Comparison of ENCODE assay signal across 15 mouse cellular contexts in the genomic region with DNA sequence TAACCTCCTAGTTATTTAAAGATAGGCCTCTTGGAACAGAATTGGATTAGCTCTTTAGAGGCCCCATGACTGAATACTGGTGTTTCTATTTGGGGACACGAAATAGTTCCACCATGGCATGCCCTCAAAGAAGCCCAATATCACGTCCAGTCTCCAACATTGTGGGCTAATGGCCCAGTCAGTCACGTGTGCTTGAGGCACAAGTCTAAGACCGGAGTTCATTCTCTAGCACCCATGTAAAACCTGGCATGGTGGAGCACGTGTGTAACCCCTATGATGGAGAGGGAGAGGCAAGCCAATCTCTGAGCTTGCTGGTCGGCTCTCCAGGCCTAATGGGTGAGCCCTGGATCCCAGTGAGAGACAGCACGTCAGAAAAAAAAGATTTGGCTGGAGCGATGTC. TPM values are rescaled to one million over a fixed set of nuclear protein-coding genes. Genes with fewer than 3 reads are reported as not detected.
A peak's percentile ranks its signal among the peaks of the same experiment; 100 is the strongest.
DNase-seq lines count a peak whose midpoint lies in the region; TF ChIP-seq lines count a peak whose summit lies in the region.
"Had no signal": no experiment of that assay in that cellular context is flagged by ENCODE, and none has a peak within 500 bp of the region (broad histone marks: within the 10 kb centered on the region; RNA-seq: fewer than 3 reads in every experiment).

No protein-coding gene starts in this region.

- H3K4me2 ChIP-seq in myocyte (ENCODE audit: low read depth): no peak overlapping the region
- H3K4me2 ChIP-seq: forebrain, embryonic 13.5 days; heart, embryonic 15.5 days; hindbrain, embryonic 15.5 days had no signal

- H3K4me1 ChIP-seq in heart, adult 2 months (ENCODE audit: control insufficient read depth, insufficient read depth, low read length): peaks cover 4% of the 10 kb centered on the region; the same call in 1 of the 2 replicates
- H3K4me1 ChIP-seq: forebrain, embryonic 13.5 days; heart, embryonic 15.5 days; hindbrain, embryonic 15.5 days had no signal

- intact Hi-C loops in heart, adult 2 months (cut with DNase I): no loop called here
- intact Hi-C loops in heart, postnatal 36 days (cut with DNase I): no loop called here
- intact Hi-C loops in heart, postnatal 14 days (cut with DNase I): no loop called here

- TF ChIP-seq CTCF in heart, adult 2 months (IDR thresholded peaks at IDR 0.05): no peak
- TF ChIP-seq CTCF in C2C12 (IDR thresholded peaks at IDR 0.05; ENCODE audit: control insufficient read depth, insufficient read depth, insufficient read length): no peak

- peak; percentile 79 for TF ChIP-seq EP300 in heart, adult 2 months (IDR thresholded peaks at IDR 0.05; ENCODE audit: insufficient read depth, low read depth, low read length)

- no peak for TF ChIP-seq POLR2A in heart, adult 2 months (IDR thresholded peaks at IDR 0.05; ENCODE audit: insufficient read depth, low read depth, low read length)
- TF ChIP-seq POLR2A in myocyte (IDR thresholded peaks at IDR 0.05; ENCODE audit: insufficient read length, low read depth): no peak

- H3K4me3 ChIP-seq in heart, adult 2 months: no peak overlapping the region
- H3K4me3 ChIP-seq in C2C12 (ENCODE audit: insufficient read depth, poor library complexity, severe bottlenecking): no peak overlapping the region
- no peak overlapping the region for H3K4me3 ChIP-seq in myocyte
- H3K4me3 ChIP-seq: embryonic facial prominence, embryonic 10.5 days; forebrain, embryonic 13.5 days; heart, embryonic 15.5 days; hindbrain, embryonic 15.5 days had no signal

- H3K9ac ChIP-seq in heart, adult 2 months (ENCODE audit: low read depth, low read length): no peak overlapping the region
- H3K9ac ChIP-seq: forebrain, embryonic 13.5 days; forebrain, postnatal 0 days; heart, embryonic 15.5 days; hindbrain, embryonic 15.5 days had no signal

- H3ac ChIP-seq in C2C12 (ENCODE audit: control insufficient read depth, insufficient read length, low read depth) (no peak overlapping the region), myocyte (ENCODE audit: control insufficient read depth, insufficient read length) (no peak overlapping the region)

- DNase-seq in heart, adult 2 months: peak in 1 of 2 experiments; percentile 50
- no peak for DNase-seq in heart, postnatal 36 days
- DNase-seq in heart, postnatal 14 days: peak; percentile 10 to 12
- DNase-seq in heart, postnatal 4 days: no peak
- DNase-seq: adrenal gland, adult 8-10 months; gastrocnemius, postnatal 14 days had no signal

- no peaks in the 10 kb centered on the region for H3K79me3 ChIP-seq in C2C12 (ENCODE audit: low read depth)

- H3K79me2 ChIP-seq in heart, adult 2 months (replicated peaks; ENCODE audit: control insufficient read depth, insufficient read depth, low read length): no peaks in the 10 kb centered on the region
- no peaks in the 10 kb centered on the region for H3K79me2 ChIP-seq in C2C12 (ENCODE audit: control insufficient read depth, insufficient read depth)
- H3K79me2 ChIP-seq in myocyte (ENCODE audit: control insufficient read depth, insufficient read depth): no peaks in the 10 kb centered on the region

- peak overlapping the region; percentile 66 for H3K27ac ChIP-seq in heart, adult 2 months
- H3K27ac ChIP-seq: embryonic facial prominence, embryonic 10.5 days; forebrain, embryonic 13.5 days; heart, embryonic 15.5 days; hindbrain, embryonic 15.5 days had no signal

- H3K36me3 ChIP-seq in heart, adult 2 months (ENCODE audit: control insufficient read depth, insufficient read depth, low read length): no peaks in the 10 kb centered on the region; the same call in 1 of the 2 replicates
- no peaks in the 10 kb centered on the region for H3K36me3 ChIP-seq in C2C12 (ENCODE audit: control insufficient read depth, insufficient read depth)
- H3K36me3 ChIP-seq in myocyte (ENCODE audit: control insufficient read depth, insufficient read depth): no peaks in the 10 kb centered on the region
- H3K36me3 ChIP-seq: heart, embryonic 15.5 days had no signal

- no peaks in the 10 kb centered on the region for H3K27me3 ChIP-seq in heart, adult 2 months (ENCODE audit: control insufficient read depth, insufficient read depth, low read length)
- no peaks in the 10 kb centered on the region for H3K27me3 ChIP-seq in C2C12 (ENCODE audit: control insufficient read depth, insufficient read depth, insufficient read length)
- H3K27me3 ChIP-seq in myocyte (ENCODE audit: control insufficient read depth, insufficient read depth, insufficient read length): no peaks in the 10 kb centered on the region
- H3K27me3 ChIP-seq: forebrain, embryonic 13.5 days; heart, embryonic 15.5 days; hindbrain, embryonic 15.5 days had no signal

- 68% methylated on average over 8 of the region's 8 CpGs for WGBS in heart, adult 2 months

TF ChIP-seq in C2C12, 6 proteins besides CTCF, POLR2A, EP300 and RAD21:
- TF ChIP-seq CEBPB (IDR thresholded peaks at IDR 0.05; ENCODE audit: low read depth): no peak
- peak; percentile 9 for TF ChIP-seq USF1 (IDR thresholded peaks at IDR 0.05; ENCODE audit: low read depth)

TF ChIP-seq in myocyte, 11 proteins besides CTCF, POLR2A, EP300 and RAD21:
- TF ChIP-seq REST (IDR thresholded peaks at IDR 0.05; ENCODE audit: insufficient read depth, insufficient read length) (no peak), USF1 (IDR thresholded peaks at IDR 0.05; ENCODE audit: low read depth) (peak; percentile 39)

RNA-seq across cellular contexts. Expression of a gene that starts 36.5 kb away (rescaled TPM):
- total RNA-seq in heart, adult 2 months (2021): 10 to 100 TPM; 55.2 to 68.8 TPM
- polyA plus RNA-seq in heart, adult 2 months (2012; rRNA removed): 28.8 and 30.5 TPM in 2 replicates
- total RNA-seq in heart, postnatal 36 days (2021): 10 to 100 TPM; 61.9 to 65.1 TPM
- total RNA-seq in heart, postnatal 14 days (2021): 10 to 100 TPM; 41.6 to 47.3 TPM
- 10 to 100 TPM; 14.8 to 15.3 TPM for total RNA-seq in heart, postnatal 4 days (2021)
- 0.77 TPM for polyA plus RNA-seq in C2C12 (2012; fragmentation: generic; extraction: Trizol)
- polyA plus RNA-seq in myocyte (2012; fragmentation: generic; extraction: Trizol): 16.9 TPM

RNA-seq across cellular contexts. Expression of a gene that starts 40.8 kb away (rescaled TPM):
- total RNA-seq in heart, adult 2 months (2021): not detected
- polyA plus RNA-seq in heart, adult 2 months (2012; rRNA removed): not detected in 2 replicates
- total RNA-seq in heart, postnatal 36 days (2021): not detected
- not detected for total RNA-seq in heart, postnatal 14 days (2021)
- not detected for total RNA-seq in heart, postnatal 4 days (2021)
- polyA plus RNA-seq in C2C12 (2012; fragmentation: generic; extraction: Trizol) (0.09 TPM), myocyte (2012; fragmentation: generic; extraction: Trizol) (0.74 TPM)
- total RNA-seq: adrenal gland, adult 8-10 months; adrenal gland, postnatal 36 days; gastrocnemius, adult 18-20 months; gastrocnemius, postnatal 14 days had no signal
- polyA plus RNA-seq: heart, embryonic 15.5 days had no signal

Comparison
In these comparisons a context has a peak if more than half of its experiments do, and no peak if none do; other contexts are left out.
1. DNase-seq: peak in heart, postnatal 14 days (2 of 2); none in heart, postnatal 36 days (0 of 2) and heart, postnatal 4 days (single experiment).